Mouse (Mus musculus) testis, postnatal 10 days (tissue): Measurements from ENCODE around the gene Tnni3k.

Experiments used
- DNase-seq: peaks from one replicate; pipeline ENCODE4 v3.0.0; 2021; ENCODE audit warnings: low spot score

The Tnni3k gene

GRCm38 (mm10) chr3:154949551-154949950 lies 105.7 kb downstream of the Tnni3k start:
- no peak for DNase-seq

GRCm38 (mm10) chr3:154945688-154946161 lies 109.5 kb downstream of the Tnni3k start:
- no peak for DNase-seq

GRCm38 (mm10) chr3:154927757-154928156 lies 127.5 kb downstream of the Tnni3k start:
- DNase-seq: no peak

- no peak for DNase-seq
These were observed 130.3 kb downstream of the Tnni3k start for GRCm38 (mm10) chr3:154924936-154925335.

- no peak for DNase-seq
These were observed 139.6 kb downstream of the Tnni3k start for GRCm38 (mm10) chr3:154915566-154915965.

- no peak for DNase-seq
These were observed 141.6 kb downstream of the Tnni3k start for GRCm38 (mm10) chr3:154913641-154914040.

GRCm38 (mm10) chr3:154896737-154897136 lies 158.5 kb downstream of the Tnni3k start:
- peak; percentile 66 for DNase-seq

- DNase-seq: no peak
These were observed 162.0 kb downstream of the Tnni3k start for GRCm38 (mm10) chr3:154893225-154893624.

- DNase-seq: no peak
These were observed 169.8 kb downstream of the Tnni3k start for GRCm38 (mm10) chr3:154885452-154885851.

GRCm38 (mm10) chr3:154885048-154885447 lies 170.2 kb downstream of the Tnni3k start:
- no peak for DNase-seq

- DNase-seq: no peak
These were observed 173.7 kb downstream of the Tnni3k start for GRCm38 (mm10) chr3:154881428-154881986.

GRCm38 (mm10) chr3:154880536-154880939 lies 174.7 kb downstream of the Tnni3k start:
- DNase-seq: no peak

- no peak for DNase-seq
These were observed 175.1 kb downstream of the Tnni3k start for GRCm38 (mm10) chr3:154880108-154880507.

GRCm38 (mm10) chr3:154879515-154879914 lies 175.7 kb downstream of the Tnni3k start:
- no peak for DNase-seq

GRCm38 (mm10) chr3:154879080-154879479 lies 176.1 kb downstream of the Tnni3k start:
- no peak for DNase-seq

GRCm38 (mm10) chr3:154868807-154869206 lies 186.4 kb downstream of the Tnni3k start:
- DNase-seq: no peak

GRCm38 (mm10) chr3:154861921-154862320 lies 193.3 kb downstream of the Tnni3k start:
- no peak for DNase-seq

GRCm38 (mm10) chr3:154859721-154860120 lies 195.5 kb downstream of the Tnni3k start:
- no peak for DNase-seq

- DNase-seq: no peak
These were observed 201.9 kb downstream of the Tnni3k start for GRCm38 (mm10) chr3:154853257-154853656.

- DNase-seq: no peak
These were observed 202.9 kb downstream of the Tnni3k start for GRCm38 (mm10) chr3:154852281-154852680.

- DNase-seq: no peak
These were observed 213.0 kb downstream of the Tnni3k start for GRCm38 (mm10) chr3:154842247-154842646.

- no peak for DNase-seq
These were observed 214.1 kb downstream of the Tnni3k start for GRCm38 (mm10) chr3:154841076-154841475.

GRCm38 (mm10) chr3:154837861-154838260 lies 217.3 kb downstream of the Tnni3k start:
- no peak for DNase-seq

GRCm38 (mm10) chr3:154836137-154836536 lies 219.1 kb downstream of the Tnni3k start:
- DNase-seq: no peak
